Mouse (Mus musculus): ENCODE measurements at regions not wholly inside any gene's neighbourhood (a gene's known extent, or its start where the extent isn't known, plus 50 kb on each side); places are given as distances from the start of the nearest gene placed in this dataset.

GRCm38 (mm10) chr2:48409876-48410275 lies 404.0 kb upstream of the Acvr2a start:
- no peak for ATAC-seq

GRCm38 (mm10) chr2:48411392-48411791 lies 402.5 kb upstream of the Acvr2a start:
- ATAC-seq: no peak

- no peak for ATAC-seq
Measured at GRCm38 (mm10) chr2:48412683-48413440, 401.0 kb upstream of the Acvr2a start.

- ATAC-seq: no peak
Measured at GRCm38 (mm10) chr2:48414596-48415481, 399.1 kb upstream of the Acvr2a start.

- ATAC-seq: no peak
Measured at GRCm38 (mm10) chr2:48416207-48416750, 397.6 kb upstream of the Acvr2a start.

GRCm38 (mm10) chr2:48417000-48417596 lies 396.8 kb upstream of the Acvr2a start:
- no peak for ATAC-seq

GRCm38 (mm10) chr2:48420791-48421190 lies 393.1 kb upstream of the Acvr2a start:
- ATAC-seq: no peak

GRCm38 (mm10) chr2:48423861-48424442 lies 390.0 kb upstream of the Acvr2a start:
- ATAC-seq: peak; percentile 52

GRCm38 (mm10) chr2:48424562-48424961 lies 389.3 kb upstream of the Acvr2a start:
- ATAC-seq: peak; percentile 32

- ATAC-seq: no peak
Measured at GRCm38 (mm10) chr2:48425200-48426090, 388.5 kb upstream of the Acvr2a start.

GRCm38 (mm10) chr2:48432545-48432944 lies 381.4 kb upstream of the Acvr2a start:
- no peak for ATAC-seq

- ATAC-seq: no peak
Measured at GRCm38 (mm10) chr2:48441296-48441990, 372.5 kb upstream of the Acvr2a start.

GRCm38 (mm10) chr2:48441991-48442544 lies 371.8 kb upstream of the Acvr2a start:
- no peak for ATAC-seq

- ATAC-seq: no peak
Measured at GRCm38 (mm10) chr2:48445898-48446604, 367.9 kb upstream of the Acvr2a start.

GRCm38 (mm10) chr2:48446617-48447016 lies 367.3 kb upstream of the Acvr2a start:
- ATAC-seq: no peak

- ATAC-seq: no peak
Measured at GRCm38 (mm10) chr2:48449165-48449842, 364.6 kb upstream of the Acvr2a start.

- ATAC-seq: peak; percentile 83
Measured at GRCm38 (mm10) chr2:48456072-48457040, 357.6 kb upstream of the Acvr2a start.

- ATAC-seq: no peak
Measured at GRCm38 (mm10) chr2:48457117-48457516, 356.8 kb upstream of the Acvr2a start.

All from activated CD4-positive, CD25-positive, alpha-beta regulatory T cell, adult 4 months (primary cell).